Mouse (Mus musculus) MEL (cell line): ENCODE results near the gene Ephb2. TPM values are rescaled to one million over a fixed set of nuclear protein-coding genes. Genes with fewer than 3 reads are reported as not detected.

Experiments used
- DNase-seq: peaks from one replicate; pipeline ENCODE4 v3.0.0; 2011; ENCODE audit warnings: low read depth, low spot score
- H3K27ac ChIP-seq: 2 replicates; pipeline ENCODE4 v1.5.1; 2012; ENCODE audit warnings: low read depth, mild to moderate bottlenecking, control low read depth, low read length, moderate library complexity; ENCODE audit not compliant: control insufficient read depth
- H3K27me3 ChIP-seq, 2 experiments: fragments of 150-350 bp in 1 of 2; sonication (generic) in 1 of 2; 2 replicates each; pipeline ENCODE4 v1.6.1; 2012; ENCODE audit warnings: low read length in 2 of 2, mild to moderate bottlenecking in 2 of 2, improper control_type of control experiment in 1 of 2, moderate library complexity in 1 of 2; ENCODE audit not compliant: insufficient read depth in 2 of 2, control insufficient read depth in 1 of 2
- H3K36me3 ChIP-seq, 2 experiments: 2 replicates each; pipeline ENCODE4 v1.6.1; 2012 to 2014; ENCODE audit warnings: low read length in 2 of 2, improper control_type of control experiment in 1 of 2, inconsistent platforms in 1 of 2, mild to moderate bottlenecking in 1 of 2; ENCODE audit not compliant: insufficient read depth in 2 of 2, control insufficient read depth in 1 of 2
- H3K4me1 ChIP-seq, 2 experiments: fragments of 150-350 bp in 1 of 2; sonication (generic) in 1 of 2; 2 replicates each; pipeline ENCODE4 v1.6.1; 2012; ENCODE audit warnings: low read length in 2 of 2, improper control_type of control experiment in 1 of 2, mild to moderate bottlenecking in 1 of 2; ENCODE audit not compliant: insufficient read depth in 2 of 2, control insufficient read depth in 1 of 2
- H3K4me3 ChIP-seq, 2 experiments: fragments of 150-350 bp in 1 of 2; sonication (generic) in 1 of 2; 2 replicates each; pipeline ENCODE4 v1.5.1; 2012; ENCODE audit warnings: low read depth in 2 of 2, low read length in 2 of 2, mild to moderate bottlenecking in 2 of 2, moderate library complexity in 2 of 2, control low read depth in 1 of 2, improper control_type of control experiment in 1 of 2; ENCODE audit not compliant: control insufficient read depth in 1 of 2, insufficient read depth in 1 of 2
- H3K79me2 ChIP-seq: 2 replicates; pipeline ENCODE4 v1.6.1; 2012; ENCODE audit warnings: mild to moderate bottlenecking, low read length, moderate library complexity; ENCODE audit not compliant: control insufficient read depth, poor library complexity, insufficient read depth
- H3K9ac ChIP-seq: 2 replicates; pipeline ENCODE4 v1.6.1; 2012; ENCODE audit warnings: low read depth, mild to moderate bottlenecking, control low read depth, low read length, moderate library complexity; ENCODE audit not compliant: control insufficient read depth, poor library complexity, severe bottlenecking
- H3K9me3 ChIP-seq: fragments of 150-350 bp; sonication (generic); replicated peaks from 2 replicates; pipeline ENCODE4 v1.6.1; 2012; ENCODE audit warnings: mild to moderate bottlenecking, low read length, improper control_type of control experiment, moderate library complexity; ENCODE audit not compliant: insufficient read depth
- BHLHE40 ChIP-seq: IDR thresholded peaks from 2 replicates; pipeline ENCODE4 v1.6.1; 2012; ENCODE audit warnings: low read depth, mild to moderate bottlenecking, inconsistent platforms, low read length, improper control_type of control experiment, borderline replicate concordance
- CHD1 ChIP-seq: IDR thresholded peaks from 2 replicates; pipeline ENCODE4 v1.6.1; 2012; ENCODE audit warnings: low read depth, mild to moderate bottlenecking, inconsistent platforms, low read length, improper control_type of control experiment
- CHD2 ChIP-seq: IDR thresholded peaks from 2 replicates; pipeline ENCODE4 v1.6.1; 2011; ENCODE audit warnings: low read length, improper control_type of control experiment
- E2F4 ChIP-seq: IDR thresholded peaks from 2 replicates; pipeline ENCODE4 v1.6.1; 2011; ENCODE audit warnings: low read depth, low read length, improper control_type of control experiment, borderline replicate concordance
- ELF1 ChIP-seq: IDR thresholded peaks from 2 replicates; pipeline ENCODE4 v1.6.1; 2014; ENCODE audit warnings: low read depth, mild to moderate bottlenecking, inconsistent platforms, low read length, improper control_type of control experiment, moderate library complexity
- EP300 ChIP-seq, 2 experiments: IDR thresholded peaks; 2 replicates each; pipeline ENCODE4 v1.6.1; 2011; ENCODE audit warnings: improper control_type of control experiment in 2 of 2, low read length in 2 of 2, low read depth in 1 of 2, mild to moderate bottlenecking in 1 of 2
- GABPA ChIP-seq: IDR thresholded peaks from 2 replicates; pipeline ENCODE4 v1.6.1; 2012; ENCODE audit warnings: low read depth, mild to moderate bottlenecking, inconsistent platforms, low read length, improper control_type of control experiment, moderate library complexity
- HCFC1 ChIP-seq: IDR thresholded peaks from 2 replicates; pipeline ENCODE4 v1.6.1; 2012; ENCODE audit warnings: low read depth, mild to moderate bottlenecking, inconsistent platforms, low read length, improper control_type of control experiment, moderate library complexity
- JUND ChIP-seq: IDR thresholded peaks from 2 replicates; pipeline ENCODE4 v1.6.1; 2011; ENCODE audit warnings: low read depth, mild to moderate bottlenecking, improper control_type of control experiment, low read length
- KAT2A ChIP-seq: conservative IDR thresholded peaks from 2 replicates; pipeline ENCODE4 v1.6.1; 2012; ENCODE audit warnings: low read depth, low read length, improper control_type of control experiment, inconsistent platforms
- MAX ChIP-seq: IDR thresholded peaks from 2 replicates; pipeline ENCODE4 v1.6.1; 2011; ENCODE audit warnings: low read length, improper control_type of control experiment
- MEF2A ChIP-seq: IDR thresholded peaks from 2 replicates; pipeline ENCODE4 v1.6.1; 2014; ENCODE audit warnings: low read depth, mild to moderate bottlenecking, inconsistent platforms, low read length, improper control_type of control experiment; ENCODE audit not compliant: poor library complexity, insufficient replicate concordance, severe bottlenecking; ENCODE audit errors: extremely low read depth
- MYB ChIP-seq: IDR thresholded peaks from 2 replicates; pipeline ENCODE4 v1.6.1; 2011; ENCODE audit warnings: mild to moderate bottlenecking, low read depth, low read length, improper control_type of control experiment
- NRF1 ChIP-seq: IDR thresholded peaks from 2 replicates; pipeline ENCODE4 v1.6.1; 2014; ENCODE audit warnings: low read depth, mild to moderate bottlenecking, inconsistent platforms, low read length, improper control_type of control experiment, moderate library complexity; ENCODE audit not compliant: poor library complexity, insufficient read depth, severe bottlenecking
- POLR2A ChIP-seq, 2 experiments: IDR thresholded peaks; 2 replicates each; pipeline ENCODE4 v1.6.1; 2011 to 2012; ENCODE audit warnings: low read length in 2 of 2, mild to moderate bottlenecking in 2 of 2, control low read depth in 1 of 2, improper control_type of control experiment in 1 of 2, low read depth in 1 of 2, moderate library complexity in 1 of 2; ENCODE audit not compliant: control insufficient read depth in 1 of 2, insufficient read depth in 1 of 2, poor library complexity in 1 of 2
- POLR2AphosphoS5 ChIP-seq: IDR thresholded peaks from 2 replicates; pipeline ENCODE4 v1.6.1; 2012; ENCODE audit warnings: low read depth, borderline replicate concordance, mild to moderate bottlenecking, inconsistent platforms, low read length, moderate library complexity, mixed read lengths
- SIN3A ChIP-seq: IDR thresholded peaks from 2 replicates; pipeline ENCODE4 v1.6.1; 2012; ENCODE audit warnings: low read length, improper control_type of control experiment, inconsistent platforms
- TAL1 ChIP-seq: IDR thresholded peaks from 2 replicates; pipeline ENCODE4 v1.6.1; 2012; ENCODE audit warnings: mild to moderate bottlenecking, inconsistent platforms, low read length, moderate library complexity, mixed read lengths
- TBP ChIP-seq: IDR thresholded peaks from 2 replicates; pipeline ENCODE4 v1.8.0; 2011; ENCODE audit warnings: low read depth, low read length, improper control_type of control experiment
- TCF12 ChIP-seq: IDR thresholded peaks from 2 replicates; pipeline ENCODE4 v1.6.1; 2014; ENCODE audit warnings: low read depth, mild to moderate bottlenecking, inconsistent platforms, low read length, improper control_type of control experiment, moderate library complexity
- UBTF ChIP-seq: IDR thresholded peaks from 2 replicates; pipeline ENCODE4 v1.6.1; 2012; ENCODE audit warnings: low read depth, mild to moderate bottlenecking, inconsistent platforms, low read length, improper control_type of control experiment, moderate library complexity, borderline replicate concordance; ENCODE audit not compliant: insufficient read depth
- USF1 ChIP-seq: IDR thresholded peaks from 2 replicates; pipeline ENCODE4 v1.6.1; 2014; ENCODE audit warnings: low read depth, mild to moderate bottlenecking, inconsistent platforms, low read length, improper control_type of control experiment, moderate library complexity
- USF2 ChIP-seq, 2 experiments: IDR thresholded peaks; 2 replicates each; pipeline ENCODE4 v1.6.1; 2011 to 2012; ENCODE audit warnings: improper control_type of control experiment in 2 of 2, low read length in 2 of 2, borderline replicate concordance in 1 of 2, inconsistent platforms in 1 of 2, low read depth in 1 of 2, mild to moderate bottlenecking in 1 of 2; ENCODE audit not compliant: insufficient read depth in 1 of 2
- ZC3H11A ChIP-seq: IDR thresholded peaks from 2 replicates; pipeline ENCODE4 v1.6.1; 2012; ENCODE audit warnings: low read depth, mild to moderate bottlenecking, inconsistent platforms, low read length, improper control_type of control experiment
- ZNF384 ChIP-seq: IDR thresholded peaks from 2 replicates; pipeline ENCODE4 v1.6.1; 2012; ENCODE audit warnings: low read depth, mild to moderate bottlenecking, inconsistent platforms, low read length, improper control_type of control experiment
- polyA plus RNA-seq, 2 experiments: library from polyadenylated mRNA; stranded (reverse) in 1 of 2; unstranded in 1 of 2; fragments of >175 nt in 1 of 2; fragments of >200 nt in 1 of 2; gene quantifications; 2 replicates each; pipeline versions ENCODE4 v1.2.1 to v1.2.4; 2012; ENCODE audit warnings: low replicate concordance in 2 of 2, low read depth in 1 of 2; ENCODE audit not compliant: insufficient read length in 2 of 2, insufficient read depth in 1 of 2, missing spikeins in 1 of 2
- total RNA-seq: library from RNA; depleted of rRNA; stranded (reverse); fragments of 300-350 nt; gene quantifications from 2 replicates; pipeline ENCODE4 v1.2.3, GENCODE M21; 2012

The Ephb2 gene
- total and polyA plus RNA-seq, 3 experiments: 1.9 to 4.1 TPM; not detected in 1

DNA sequence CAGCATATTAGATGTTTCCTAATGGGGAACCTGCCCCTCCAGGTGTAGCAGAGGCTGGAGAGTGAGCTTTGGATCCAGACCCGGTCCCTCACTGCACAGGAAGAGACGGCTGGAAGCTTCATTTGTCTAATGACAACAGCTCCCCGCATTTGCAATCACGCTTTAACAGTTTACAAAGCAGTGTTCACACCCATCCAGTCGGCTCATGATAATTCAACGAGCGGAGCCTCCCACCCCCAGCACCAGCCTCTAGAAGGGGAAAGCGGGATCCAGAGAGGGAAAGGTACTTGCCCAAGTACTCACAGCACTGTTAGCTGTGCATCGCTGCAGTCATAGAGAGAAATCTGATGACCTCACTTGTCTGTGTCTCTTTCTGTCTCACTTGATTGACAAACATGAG, 2.7 kb upstream of the Ephb2 start:
- no peaks in the 10 kb centered on the region for H3K36me3 ChIP-seq
- H3K4me1 ChIP-seq: no peaks in the 10 kb centered on the region
- H3K9ac ChIP-seq: no peak overlapping the region
- TF ChIP-seq TBP (no peak), POLR2A (IDR thresholded peaks at IDR 0.05; ENCODE audit: control insufficient read depth in 1 of 2, insufficient read depth in 1 of 2, low read depth in 1 of 2, low read length in 2 of 2, poor library complexity in 1 of 2) (no peak), GABPA (no peak), CHD1 (no peak), CHD2 (no peak), KAT2A (no peak), MEF2A (no peak), BHLHE40 (no peak), ELF1 (no peak), HCFC1 (no peak)
- H3K79me2 ChIP-seq: no peaks in the 10 kb centered on the region
- no peak overlapping the region for H3K4me3 ChIP-seq
- no peaks in the 10 kb centered on the region; a peak in 1 of 4 replicates for H3K27me3 ChIP-seq
- H3K9me3 ChIP-seq: no peaks in the 10 kb centered on the region
- no peak overlapping the region for H3K27ac ChIP-seq
- no peak for DNase-seq

DNA sequence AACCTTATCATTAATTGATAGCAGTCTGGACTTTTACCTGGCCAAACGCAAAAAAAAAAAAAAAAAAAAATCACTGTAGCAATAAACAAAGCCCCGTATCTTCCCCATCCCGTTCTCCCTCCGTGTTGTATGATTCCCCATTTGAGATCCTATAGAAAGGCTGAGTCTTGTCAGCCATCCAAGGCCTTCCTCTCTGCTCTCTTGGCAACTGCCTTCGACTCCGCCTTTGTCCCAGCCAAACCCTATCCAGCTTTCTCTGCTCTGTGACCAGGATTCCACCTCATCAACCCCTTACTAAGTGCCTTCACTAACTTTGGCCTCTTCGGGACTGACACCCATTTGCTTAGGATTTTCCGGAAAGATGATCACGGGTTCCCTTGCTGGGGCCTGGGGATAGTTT, 2.2 kb upstream of the Ephb2 start:
- Histone ChIP-seq H3K4me3 (no peak overlapping the region), H3K36me3 (no peaks in the 10 kb centered on the region), H3K27me3 (no peaks in the 10 kb centered on the region; a peak in 1 of 4 replicates), H3K4me1 (no peaks in the 10 kb centered on the region), H3K79me2 (no peaks in the 10 kb centered on the region), H3K9ac (no peak overlapping the region), H3K9me3 (no peaks in the 10 kb centered on the region), H3K27ac (no peak overlapping the region)
- DNase-seq: no peak
- TF ChIP-seq ZNF384: no peak
- TF ChIP-seq ZC3H11A: no peak
- no peak for TF ChIP-seq E2F4
- no peak for TF ChIP-seq TAL1
- no peak for TF ChIP-seq MYB
- TF ChIP-seq POLR2AphosphoS5: no peak
- no peak for TF ChIP-seq JUND
- no peak for TF ChIP-seq USF2 (IDR thresholded peaks at IDR 0.05; ENCODE audit: borderline replicate concordance in 1 of 2, insufficient read depth in 1 of 2, low read depth in 1 of 2, low read length in 2 of 2)
- no peak for TF ChIP-seq TCF12
- no peak for TF ChIP-seq ELF1
- no peak for TF ChIP-seq UBTF
- TF ChIP-seq EP300 (IDR thresholded peaks at IDR 0.05; ENCODE audit: low read depth in 1 of 2, low read length in 2 of 2): no peak
- TF ChIP-seq USF1: no peak
- TF ChIP-seq NRF1: no peak
- TF ChIP-seq BHLHE40: no peak
- no peak for TF ChIP-seq MAX
- TF ChIP-seq SIN3A: no peak
